Mouse (Mus musculus) ES-E14 (cell line): ENCODE measurements around the gene Myo3b.

Source experiments
- CHD2 ChIP-seq: IDR thresholded peaks from 2 replicates; pipeline ENCODE4 v1.6.1; 2014; ENCODE audit warnings: mild to moderate bottlenecking, low read depth, low read length, inconsistent platforms
- HCFC1 ChIP-seq: IDR thresholded peaks from 2 replicates; pipeline ENCODE4 v1.6.1; 2012; ENCODE audit warnings: low read length, inconsistent platforms, borderline replicate concordance; ENCODE audit not compliant: insufficient read depth
- ZNF384 ChIP-seq: IDR thresholded peaks from 2 replicates; pipeline ENCODE4 v1.6.1; 2012; ENCODE audit warnings: low read depth, low read length, inconsistent platforms

- TF ChIP-seq ZNF384 (no peak), HCFC1 (no peak), CHD2 (no peak)
These were observed 239.7 kb downstream of the Myo3b start for GRCm38 (mm10) chr2:70278425-70279277.
